Mouse (Mus musculus) spleen, adult 2 months (tissue): ENCODE measurements around the gene Proser2. TPM values are rescaled to one million over a fixed set of nuclear protein-coding genes. Genes with fewer than 3 reads are reported as not detected.

ENCODE experiments used
- DNase-seq, 2 experiments: peaks; one replicate each; pipeline versions ENCODE4 v3.0.0 to v3.0.0-alpha.2; 2012 to 2021; ENCODE audit warnings: low spot score in 2 of 2, low read depth in 1 of 2
- H3K27ac ChIP-seq: fragments of 200-500 bp; 2 replicates; pipeline ENCODE4 v1.5.1; 2012; ENCODE audit warnings: low read length, inconsistent platforms; ENCODE audit not compliant: insufficient read depth
- H3K27me3 ChIP-seq: fragments of 200-500 bp; 2 replicates; pipeline ENCODE4 v1.6.1; 2012; ENCODE audit warnings: mild to moderate bottlenecking, moderate library complexity, low read length, inconsistent platforms; ENCODE audit not compliant: control insufficient read depth, insufficient read depth
- H3K36me3 ChIP-seq: fragments of 200-500 bp; 2 replicates; pipeline ENCODE4 v1.6.1; 2012; ENCODE audit warnings: mild to moderate bottlenecking, low read length, inconsistent platforms; ENCODE audit not compliant: control insufficient read depth, insufficient read depth
- H3K4me1 ChIP-seq: fragments of 200-500 bp; 2 replicates; pipeline ENCODE4 v1.6.1; 2011; ENCODE audit warnings: inconsistent platforms; ENCODE audit not compliant: control insufficient read depth, insufficient read depth, insufficient read length
- H3K4me3 ChIP-seq: fragments of 200-500 bp; 2 replicates; pipeline ENCODE4 v1.5.1; 2011; ENCODE audit warnings: mild to moderate bottlenecking, inconsistent platforms; ENCODE audit not compliant: insufficient read depth, insufficient read length; ENCODE audit errors: extremely low read depth
- CTCF ChIP-seq: fragments of 200-500 bp; IDR thresholded peaks from 2 replicates; pipeline ENCODE4 v1.5.1; 2011; ENCODE audit warnings: mild to moderate bottlenecking, inconsistent platforms; ENCODE audit not compliant: insufficient read depth, insufficient read length, insufficient replicate concordance; ENCODE audit errors: extremely low read depth
- POLR2A ChIP-seq: fragments of 200-500 bp; IDR thresholded peaks from 2 replicates; pipeline ENCODE4 v1.6.1; 2011; ENCODE audit warnings: low read depth, low read length, inconsistent platforms
- WGBS: fragments of 180-500 bp; shearing (Covaris S2); methylation state at CpG from one replicate; pipeline ENCODE4 v1.1.7; 2018; 5-methylcytosine and 5-hydroxymethylcytosine counted together
- polyA plus RNA-seq: library from polyadenylated mRNA; depleted of rRNA; stranded (reverse); fragments of >200 nt; gene quantifications from 2 replicates; pipeline ENCODE4 v1.2.3, GENCODE M21; 2012

The Proser2 gene
- polyA plus RNA-seq, 1 experiment: 9.7 TPM

DNA sequence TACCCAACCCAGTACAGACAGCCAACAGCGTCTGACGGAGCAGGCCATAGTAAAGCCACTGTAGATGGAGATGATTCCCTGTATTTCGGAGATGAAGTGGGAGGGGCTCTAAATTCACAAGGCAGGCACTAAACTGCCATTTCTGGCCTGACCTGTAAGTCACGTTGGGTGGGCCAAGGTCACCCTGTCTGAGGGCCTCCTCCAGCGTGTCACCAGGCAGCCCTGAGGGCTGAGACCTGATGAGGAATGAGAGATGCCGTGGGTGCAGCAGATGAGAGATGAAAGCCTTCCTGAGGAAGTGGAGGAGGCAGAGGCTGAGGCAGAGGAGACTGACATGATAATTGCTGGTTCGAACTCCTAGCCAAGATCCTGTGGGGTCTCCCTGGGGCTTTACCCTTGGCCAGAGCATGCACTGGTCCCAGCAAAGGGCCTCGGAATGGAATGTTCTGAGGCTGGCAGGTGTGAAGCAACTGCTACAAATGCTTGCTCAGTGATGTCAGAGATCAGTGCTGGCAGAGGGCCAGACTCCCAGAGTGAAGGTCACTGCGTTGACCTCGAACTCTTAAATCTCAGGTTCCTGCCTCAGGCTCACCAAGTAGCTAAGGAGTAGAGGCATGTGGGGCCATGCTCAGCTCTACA, 55.0 kb downstream of the Proser2 start:
- Histone ChIP-seq H3K27ac (no peak overlapping the region), H3K27me3 (no peaks in the 10 kb centered on the region), H3K4me3 (no peak overlapping the region), H3K36me3 (no peaks in the 10 kb centered on the region), H3K4me1 (no peaks in the 10 kb centered on the region)
- WGBS: 69% methylated on average over 10 of the region's 10 CpGs
- TF ChIP-seq POLR2A (no peak), CTCF (no peak)
- DNase-seq: no peak

- TF ChIP-seq CTCF (no peak), POLR2A (no peak)
- no peak overlapping the region for H3K27ac ChIP-seq
- no peak for DNase-seq
- H3K36me3 ChIP-seq: no peaks in the 10 kb centered on the region
- WGBS: 92% methylated on average over 7 of the region's 7 CpGs
- no peaks in the 10 kb centered on the region for H3K27me3 ChIP-seq
- no peaks in the 10 kb centered on the region for H3K4me1 ChIP-seq
- no peak overlapping the region for H3K4me3 ChIP-seq
Measured at GRCm38 (mm10) chr2:6072685-6073260, 57.2 kb downstream of the Proser2 start.

DNA sequence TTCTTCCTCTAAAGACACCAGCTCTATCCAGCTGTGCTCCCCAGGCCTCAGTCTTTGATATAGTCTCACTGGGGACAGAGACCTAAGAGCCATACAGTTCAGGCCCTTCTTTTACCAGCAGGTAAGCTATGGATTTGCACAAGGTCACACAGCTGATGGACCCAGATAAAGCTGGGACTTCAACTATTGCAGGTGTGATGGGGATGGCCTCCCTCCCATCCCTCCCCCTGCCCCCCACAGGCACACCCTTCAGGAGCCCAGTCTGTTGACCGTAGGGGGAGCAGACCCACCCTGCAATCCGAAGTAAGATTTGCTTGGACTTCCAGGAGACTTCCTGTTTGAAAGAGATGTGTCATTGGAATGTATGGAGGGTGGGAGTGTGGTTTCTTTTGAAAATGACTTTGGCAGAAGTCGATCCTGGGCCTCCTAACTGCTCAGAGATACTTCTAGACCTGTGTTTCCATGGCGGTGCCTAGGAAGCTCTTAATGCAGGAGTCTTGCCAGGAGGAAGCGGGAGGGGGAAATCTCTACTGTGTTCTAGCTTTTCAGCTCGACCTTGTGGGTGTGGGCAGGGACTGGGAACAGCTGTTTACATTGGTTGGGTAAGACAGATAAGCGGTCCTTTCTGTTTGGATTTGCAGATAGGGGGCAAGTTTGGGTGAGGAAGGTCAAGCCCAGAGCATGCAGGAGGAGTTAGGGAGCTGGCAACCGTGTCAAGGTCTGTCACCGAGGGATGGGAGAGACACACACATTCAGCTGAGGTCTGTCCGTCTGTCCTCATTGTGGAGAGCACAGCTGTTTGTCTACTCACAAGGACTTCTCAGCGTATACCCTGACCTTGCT, 58.2 kb downstream of the Proser2 start:
- TF ChIP-seq CTCF: no peak
- TF ChIP-seq POLR2A: no peak
- Histone ChIP-seq H3K4me3 (no peak overlapping the region), H3K27me3 (no peaks in the 10 kb centered on the region), H3K36me3 (no peaks in the 10 kb centered on the region), H3K4me1 (no peaks in the 10 kb centered on the region), H3K27ac (no peak overlapping the region)
- 60% methylated on average over 11 of the region's 11 CpGs for WGBS
- DNase-seq: no peak

- Histone ChIP-seq H3K27ac (no peak overlapping the region), H3K36me3 (no peaks in the 10 kb centered on the region), H3K4me1 (no peaks in the 10 kb centered on the region), H3K4me3 (no peak overlapping the region), H3K27me3 (no peaks in the 10 kb centered on the region)
- no peak for DNase-seq
- TF ChIP-seq CTCF (no peak), POLR2A (no peak)
- WGBS: 72% methylated on average over 11 of the region's 11 CpGs
Measured at GRCm38 (mm10) chr2:6070925-6071324, 59.1 kb downstream of the Proser2 start.

GRCm38 (mm10) chr2:6067341-6067740, 62.7 kb downstream of the Proser2 start:
- no peak for DNase-seq
- no peaks in the 10 kb centered on the region for H3K36me3 ChIP-seq

GRCm38 (mm10) chr2:6060071-6060804, 69.8 kb downstream of the Proser2 start:
- Histone ChIP-seq H3K36me3 (peaks cover 10% of the 10 kb centered on the region), H3K27ac (no peak overlapping the region)
- WGBS: 85% methylated on average over 10 of the region's 10 CpGs

More at GRCm38 (mm10) chr2:6067341-6067740, 62.7 kb downstream of the Proser2 start:
- TF ChIP-seq POLR2A (no peak), CTCF (no peak)
- no peak overlapping the region for H3K27ac ChIP-seq
- no peak overlapping the region for H3K4me3 ChIP-seq
- no peaks in the 10 kb centered on the region for H3K4me1 ChIP-seq
- H3K27me3 ChIP-seq: no peaks in the 10 kb centered on the region
- WGBS: 84% methylated on average over 6 of the region's 6 CpGs

More at GRCm38 (mm10) chr2:6060071-6060804, 69.8 kb downstream of the Proser2 start:
- TF ChIP-seq POLR2A: no peak
- no peak for TF ChIP-seq CTCF
- H3K4me3 ChIP-seq: no peak overlapping the region
- H3K4me1 ChIP-seq: no peaks in the 10 kb centered on the region
- DNase-seq: no peak
- H3K27me3 ChIP-seq: no peaks in the 10 kb centered on the region
